Mouse (Mus musculus): ENCODE results near the gene Tspan5. TPM values are rescaled to one million over a fixed set of nuclear protein-coding genes. Genes with fewer than 3 reads are reported as not detected.

Tspan5 gene
- total RNA-seq, 2 experiments from 2014 or later = 184 to 208 TPM

DNA sequence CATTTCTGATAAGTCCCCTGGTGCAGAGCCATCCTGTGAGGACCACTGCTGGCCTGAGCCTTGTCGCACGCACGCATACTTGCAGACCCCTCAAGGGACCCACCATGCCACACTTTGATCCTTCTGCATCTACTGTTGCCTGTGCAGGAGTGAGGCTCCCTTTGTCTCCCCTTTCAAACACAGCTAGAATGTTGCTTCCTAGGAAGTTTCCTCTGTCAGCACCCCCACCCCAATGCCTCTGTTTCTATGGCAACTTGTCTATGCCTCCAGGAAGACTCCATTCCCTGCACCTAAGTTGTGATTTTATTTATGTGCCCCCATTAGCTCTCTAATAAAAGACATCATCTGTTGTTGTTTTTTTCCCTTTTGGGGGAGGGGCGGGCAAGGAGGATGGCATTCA is 115.0 kb downstream of the Tspan5 start:
- no peak for DNase-seq (ENCODE audit: extremely low spot score in 1 of 2, low spot score in 2 of 2)
- intact Hi-C loops (cut with DNase I) = loop anchor here (5.0 kb wide), 1 partner anchor 115 kb away; the partner anchor contains the start of gene Tspan5

DNA sequence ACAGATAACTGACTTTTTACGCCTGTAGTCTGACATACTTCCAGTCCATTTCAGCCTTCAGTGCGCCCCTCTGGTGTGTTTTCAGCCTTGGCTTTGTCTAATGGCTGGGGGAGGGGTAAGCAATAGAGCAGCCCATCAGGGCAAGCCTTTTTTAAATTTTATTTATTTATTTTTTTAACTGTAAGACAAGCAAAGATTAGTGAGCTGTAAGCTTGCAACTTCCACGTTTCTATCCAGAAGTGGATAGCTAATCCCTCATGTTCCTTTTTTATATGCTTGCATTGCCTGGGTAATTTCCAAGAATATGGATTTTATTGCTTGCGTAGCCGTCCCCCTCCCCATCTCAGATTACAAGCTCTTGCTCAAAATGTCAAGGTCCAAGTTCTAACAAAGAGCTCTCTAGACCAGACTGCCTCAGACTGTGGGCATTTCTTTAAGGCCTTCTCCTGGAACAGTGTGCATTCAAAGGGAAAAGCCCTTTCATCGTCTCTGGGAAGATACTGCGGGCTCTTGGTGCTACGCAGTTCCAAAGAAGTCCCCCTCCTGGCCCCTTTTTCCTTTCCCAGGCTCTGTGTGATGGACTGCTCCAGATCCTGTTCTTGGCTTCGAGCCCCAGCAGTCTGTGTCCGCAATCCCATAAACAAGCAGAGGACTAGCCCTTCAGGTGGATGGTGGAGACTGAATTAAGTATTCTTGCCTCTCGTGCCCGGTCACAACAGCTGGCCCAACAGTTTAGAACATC is 116.0 kb downstream of the Tspan5 start:
- intact Hi-C loops (cut with DNase I) = loop anchor here (5.0 kb wide), 1 partner anchor 116 kb away; the partner anchor contains the start of gene Tspan5
- DNase-seq (ENCODE audit: extremely low spot score in 1 of 2, low spot score in 2 of 2) = no peak

DNA sequence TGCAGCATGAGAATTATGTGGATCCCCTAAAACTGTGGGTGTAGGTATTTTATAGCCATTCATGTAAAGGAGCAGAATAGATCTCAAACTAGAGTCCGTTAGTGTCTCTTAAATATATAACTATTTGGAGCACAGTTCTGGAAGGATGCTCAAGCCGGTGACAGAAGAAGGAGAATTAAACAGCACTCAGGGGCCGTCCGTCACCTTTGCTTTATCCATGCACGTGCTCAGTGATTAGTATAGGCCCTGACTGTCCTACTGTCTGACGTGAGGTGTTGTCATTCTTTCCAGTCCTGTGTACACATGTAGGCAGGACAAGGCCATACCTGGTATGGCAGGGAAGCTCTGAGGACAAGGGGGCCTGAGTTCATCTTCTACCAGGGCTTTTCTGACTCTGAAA is 116.7 kb downstream of the Tspan5 start:
- no peak for DNase-seq (ENCODE audit: extremely low spot score in 1 of 2, low spot score in 2 of 2)
- intact Hi-C loops (cut with DNase I) = loop anchor here (5.0 kb wide), 1 partner anchor 116 kb away; the partner anchor contains the start of gene Tspan5

DNA sequence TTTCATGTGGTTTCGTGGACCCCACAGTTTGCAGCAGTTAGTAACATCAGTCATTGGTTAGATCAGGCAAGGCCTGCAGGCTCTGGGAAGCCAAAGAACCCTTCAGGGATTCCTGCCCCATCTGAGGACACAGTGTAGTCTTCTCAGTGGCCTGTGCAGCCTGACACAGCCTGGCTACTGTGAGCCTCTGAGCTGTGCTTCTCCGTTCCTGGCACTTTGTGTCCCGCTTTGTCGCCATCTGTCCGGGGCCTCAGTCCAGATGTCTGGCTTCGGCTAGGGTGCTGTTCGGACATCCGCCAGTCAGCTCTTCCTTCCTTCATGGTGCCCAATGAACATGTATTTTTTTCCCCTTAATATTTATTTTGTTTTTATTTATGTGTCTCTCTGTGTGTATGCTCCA is 117.2 kb downstream of the Tspan5 start:
- DNase-seq (ENCODE audit: extremely low spot score in 1 of 2, low spot score in 2 of 2) = no peak
- intact Hi-C loops (cut with DNase I) = loop anchor here (5.0 kb wide), 1 partner anchor 117 kb away; the partner anchor contains the start of gene Tspan5

DNA sequence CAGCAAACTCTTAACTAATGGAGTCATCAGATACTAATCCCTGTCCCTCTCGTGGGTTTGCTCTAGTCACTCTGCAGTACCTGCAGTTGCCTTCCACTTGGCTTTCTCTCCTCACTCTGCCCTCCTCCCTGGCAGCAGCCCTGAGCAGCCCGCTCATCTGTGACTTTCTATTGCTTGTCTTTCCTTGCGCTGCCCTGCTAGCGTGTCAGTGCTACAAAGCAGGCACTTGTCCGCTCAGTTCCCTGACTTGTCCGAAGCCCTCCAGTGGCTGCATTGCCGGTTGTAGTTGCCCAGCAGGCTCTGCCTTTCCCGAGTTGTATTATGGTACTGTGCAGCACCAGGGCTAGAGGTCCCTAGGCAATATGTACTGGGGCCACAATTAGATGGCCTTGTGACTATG is 117.7 kb downstream of the Tspan5 start:
- peak in 1 of 2 experiments; percentile 47 for DNase-seq (ENCODE audit: extremely low spot score in 1 of 2, low spot score in 2 of 2)
- intact Hi-C loops (cut with DNase I) = loop anchor here (5.0 kb wide), 1 partner anchor 117 kb away; the partner anchor contains the start of gene Tspan5

DNA sequence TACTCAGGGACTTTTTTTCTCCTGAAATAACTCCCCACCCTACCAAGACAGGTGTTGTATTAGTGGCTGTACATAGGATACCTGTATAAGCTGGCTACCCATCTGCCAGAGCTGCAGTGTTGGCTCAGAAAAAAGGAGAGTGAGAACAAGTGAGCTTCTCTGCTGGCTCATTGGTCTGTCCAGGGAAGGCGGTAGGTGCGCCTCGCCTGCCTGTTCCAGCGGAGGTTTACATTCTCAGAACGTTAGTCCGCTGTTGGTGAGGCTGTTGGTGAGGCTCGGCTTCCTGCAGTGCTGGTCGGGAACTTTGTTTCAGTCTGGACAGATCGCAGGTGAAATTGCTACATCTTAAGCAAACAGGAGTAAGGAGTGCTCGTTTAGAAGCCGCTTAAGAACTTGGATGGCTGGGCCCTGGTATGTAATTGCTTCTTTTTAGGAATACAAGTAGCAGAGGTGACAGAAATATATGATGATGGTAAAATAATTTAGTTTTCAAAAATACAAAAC is 118.3 kb downstream of the Tspan5 start:
- intact Hi-C loops (cut with DNase I) = no loop called here

DNA sequence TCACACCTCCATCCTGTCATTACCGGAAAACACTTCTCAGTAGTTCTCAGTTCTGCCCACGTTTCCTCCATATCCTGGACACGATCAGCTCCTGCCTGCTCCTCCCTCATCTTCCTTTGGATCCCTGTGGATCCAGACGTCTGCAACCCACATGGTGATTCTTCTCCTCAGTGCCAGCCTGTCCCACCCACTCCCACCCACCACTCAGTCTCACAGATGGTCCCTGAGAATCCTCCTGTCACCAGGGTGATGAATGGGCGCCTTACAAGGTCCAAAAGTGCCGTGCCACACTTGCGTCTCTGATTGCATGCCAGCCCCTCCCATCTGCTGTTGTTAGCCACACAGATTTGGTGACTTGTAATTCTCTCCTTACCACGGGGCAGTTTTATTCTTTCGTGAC is 119.0 kb downstream of the Tspan5 start:
- DNase-seq (ENCODE audit: extremely low spot score in 1 of 2, low spot score in 2 of 2) = no peak
- intact Hi-C loops (cut with DNase I) = no loop called here

More for the DNA sequence above, 118.3 kb downstream of the Tspan5 start:
- no peak for DNase-seq (ENCODE audit: extremely low spot score in 1 of 2, low spot score in 2 of 2)

DNA sequence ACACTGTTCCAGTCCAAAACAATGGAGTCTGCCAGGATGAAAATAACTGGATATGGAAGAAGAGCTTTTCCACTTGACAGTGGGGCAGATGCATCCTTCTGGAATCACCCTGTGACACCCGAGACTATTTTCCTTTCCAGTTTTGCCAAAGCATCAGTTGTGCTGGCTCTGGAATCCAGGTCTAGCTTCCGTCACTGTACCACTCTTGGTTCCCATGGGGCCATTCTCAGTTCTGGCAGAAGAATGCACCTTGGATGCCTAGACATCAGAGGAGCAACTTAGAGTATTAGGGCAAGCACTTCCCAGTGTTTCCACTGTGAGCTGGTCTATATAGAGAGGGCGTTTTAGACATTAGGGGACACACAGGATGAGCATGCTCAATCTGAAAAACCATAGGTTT is 119.6 kb downstream of the Tspan5 start:
- DNase-seq (ENCODE audit: extremely low spot score in 1 of 2, low spot score in 2 of 2) = no peak
- intact Hi-C loops (cut with DNase I) = no loop called here

DNA sequence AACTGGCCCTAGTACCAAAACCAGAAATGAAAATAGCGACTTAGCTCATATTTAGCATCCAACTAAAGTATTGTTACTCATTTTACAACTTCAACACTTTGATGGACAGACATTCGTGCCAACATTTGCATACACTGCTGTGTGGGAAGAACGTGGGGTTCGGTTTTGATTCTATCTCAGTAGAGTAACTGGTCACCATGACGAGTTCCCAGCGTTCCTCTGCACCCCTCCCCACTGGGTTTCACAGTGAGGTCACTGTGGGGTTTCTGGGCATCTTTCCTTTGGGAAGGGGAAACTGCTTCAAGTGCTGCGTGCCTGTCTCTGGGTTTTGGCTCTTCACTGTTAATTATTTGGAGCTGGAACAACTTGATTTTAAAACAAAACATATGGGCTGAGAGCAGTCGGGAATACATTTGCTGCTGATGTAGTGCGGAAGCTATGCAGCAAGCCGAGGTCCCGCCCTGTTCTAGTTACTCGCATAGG is 122.2 kb downstream of the Tspan5 start:
- intact Hi-C loops (cut with DNase I) = no loop called here
- no peak for DNase-seq (ENCODE audit: extremely low spot score in 1 of 2, low spot score in 2 of 2)

DNA sequence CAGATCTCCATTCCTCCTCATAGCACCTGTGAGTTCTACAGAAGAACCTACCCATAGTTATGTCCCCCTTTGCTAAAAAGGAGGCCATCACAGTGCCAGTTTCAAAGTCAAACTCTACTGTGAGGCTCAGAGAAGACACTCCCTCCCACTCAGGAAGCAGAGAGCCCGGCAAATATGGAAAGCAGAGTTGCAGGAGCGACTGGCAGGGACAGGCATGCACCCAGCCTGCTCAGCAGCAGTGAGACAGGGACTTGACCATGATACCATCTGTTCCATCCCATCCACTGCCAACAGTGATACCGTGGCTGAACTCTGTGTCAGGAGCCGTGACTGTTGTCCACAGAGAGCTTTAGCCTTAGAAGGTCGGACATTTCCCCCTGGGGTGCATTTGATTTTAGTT is 123.3 kb downstream of the Tspan5 start:
- intact Hi-C loops (cut with DNase I) = no loop called here
- no peak for DNase-seq (ENCODE audit: extremely low spot score in 1 of 2, low spot score in 2 of 2)

DNA sequence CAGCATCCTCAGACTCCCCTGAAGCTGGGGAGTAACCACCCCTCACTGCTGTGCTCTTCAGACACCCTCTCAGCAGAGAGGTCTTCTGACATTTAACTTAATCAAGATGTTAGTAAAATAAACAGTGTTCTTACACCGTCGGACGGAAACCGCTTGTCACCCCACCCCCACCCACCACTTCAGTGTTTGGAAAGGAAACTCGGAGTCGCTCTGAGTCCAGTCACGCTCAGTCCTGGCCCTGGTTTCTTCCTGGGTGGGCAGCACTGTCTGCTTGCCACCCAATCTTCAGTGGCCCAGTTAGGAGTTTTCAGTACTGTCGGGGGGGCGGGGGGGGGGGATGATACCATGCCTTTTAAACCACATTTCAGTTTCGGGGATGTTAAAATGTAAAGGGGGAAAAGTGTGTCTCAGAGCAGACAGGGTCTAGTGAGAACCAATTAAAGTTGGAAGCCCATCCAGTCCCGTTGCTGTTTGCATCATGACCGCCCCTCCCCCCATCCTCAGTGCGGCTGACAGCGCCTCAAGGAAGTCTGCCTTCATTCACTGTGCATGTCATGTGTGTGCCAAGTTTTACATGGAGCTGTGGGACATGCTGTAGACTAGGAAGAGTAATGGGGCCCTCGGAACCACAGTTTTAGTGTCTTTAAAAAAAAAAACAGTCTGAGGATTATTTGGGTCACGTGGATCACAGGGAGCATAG is 125.3 kb downstream of the Tspan5 start:
- intact Hi-C loops (cut with DNase I) = no loop called here
- no peak for DNase-seq (ENCODE audit: extremely low spot score in 1 of 2, low spot score in 2 of 2)

DNA sequence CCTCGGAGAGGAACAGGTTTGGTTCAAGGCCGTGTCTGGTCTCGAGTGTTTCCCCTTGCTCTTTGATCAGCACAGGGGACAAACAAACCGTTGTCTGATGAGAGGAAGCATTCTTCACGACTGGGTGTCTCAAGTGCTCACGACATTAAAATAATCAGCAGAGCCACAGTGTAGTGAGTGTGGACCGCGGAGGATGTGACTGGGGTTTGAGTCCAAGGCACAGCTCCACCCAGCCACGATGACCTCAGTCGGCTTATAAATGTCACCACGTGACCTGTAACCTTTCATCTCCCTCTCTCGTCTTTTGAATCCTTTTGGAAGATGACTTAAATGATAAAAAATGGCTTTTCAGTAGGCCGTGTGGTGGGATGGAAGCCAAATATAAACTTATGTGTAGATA is 126.4 kb downstream of the Tspan5 start:
- no peak for DNase-seq (ENCODE audit: extremely low spot score in 1 of 2, low spot score in 2 of 2)
- intact Hi-C loops (cut with DNase I) = no loop called here

DNA sequence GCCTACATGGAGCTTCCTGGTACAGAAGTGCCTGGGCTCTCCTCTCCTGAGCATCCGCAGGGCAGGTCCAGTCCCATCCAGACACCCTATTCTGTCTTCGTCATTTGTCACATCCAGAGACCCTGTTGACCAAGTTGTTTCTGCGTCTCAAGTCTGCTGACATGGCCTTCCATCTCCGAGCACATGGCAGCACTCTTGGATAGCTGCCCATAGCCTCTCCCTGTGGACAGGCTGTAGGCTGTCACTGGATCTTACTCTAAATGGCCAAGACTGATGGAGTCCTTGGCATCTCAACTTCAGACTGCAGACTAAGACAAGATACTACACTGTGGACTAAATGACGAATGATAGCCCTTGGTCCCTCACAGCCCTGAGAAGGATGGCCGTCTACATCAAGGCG is 133.3 kb downstream of the Tspan5 start:
- intact Hi-C loops (cut with DNase I) = no loop called here
- no peak for DNase-seq (ENCODE audit: extremely low spot score in 1 of 2, low spot score in 2 of 2)

DNA sequence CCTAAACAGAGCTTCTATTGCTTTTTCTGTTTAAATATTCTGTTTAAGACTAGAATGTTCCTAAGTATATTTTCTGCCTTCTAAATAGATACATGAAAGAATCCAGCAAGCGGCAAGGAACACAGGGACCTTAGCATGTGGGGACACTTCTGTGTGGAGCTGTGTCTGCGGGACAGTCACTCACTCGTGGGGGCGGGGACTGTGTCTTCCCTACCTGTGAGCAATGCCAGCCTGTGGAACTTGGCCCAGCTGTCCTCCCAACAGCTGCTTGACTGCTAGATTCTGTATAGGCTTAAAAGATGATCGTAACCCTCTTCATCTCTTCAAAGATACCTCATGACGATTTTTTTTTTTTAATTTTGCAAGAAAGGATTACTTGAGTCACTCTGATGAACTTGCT is 133.9 kb downstream of the Tspan5 start:
- DNase-seq (ENCODE audit: extremely low spot score in 1 of 2, low spot score in 2 of 2) = no peak
- intact Hi-C loops (cut with DNase I) = no loop called here

DNA sequence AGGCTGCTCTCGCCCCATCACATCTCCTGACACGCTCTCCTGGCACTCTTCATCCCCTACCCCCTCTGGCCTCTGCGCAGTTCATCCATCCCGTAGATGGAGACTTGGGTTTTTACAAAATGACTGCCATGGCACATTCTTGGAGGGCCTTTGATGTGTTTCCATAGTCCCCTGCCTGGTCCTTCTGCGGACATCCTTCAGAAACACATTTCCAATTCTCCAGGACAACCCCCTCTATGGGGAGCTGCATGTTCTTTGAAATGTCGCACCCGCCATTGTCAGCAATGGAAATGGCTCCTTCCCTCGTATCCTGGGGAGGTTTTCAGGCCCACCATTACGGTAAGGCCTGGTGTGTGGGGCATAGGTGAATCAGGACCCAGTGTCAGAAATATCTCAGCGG is 134.4 kb downstream of the Tspan5 start:
- DNase-seq (ENCODE audit: extremely low spot score in 1 of 2, low spot score in 2 of 2) = no peak
- intact Hi-C loops (cut with DNase I) = no loop called here

DNA sequence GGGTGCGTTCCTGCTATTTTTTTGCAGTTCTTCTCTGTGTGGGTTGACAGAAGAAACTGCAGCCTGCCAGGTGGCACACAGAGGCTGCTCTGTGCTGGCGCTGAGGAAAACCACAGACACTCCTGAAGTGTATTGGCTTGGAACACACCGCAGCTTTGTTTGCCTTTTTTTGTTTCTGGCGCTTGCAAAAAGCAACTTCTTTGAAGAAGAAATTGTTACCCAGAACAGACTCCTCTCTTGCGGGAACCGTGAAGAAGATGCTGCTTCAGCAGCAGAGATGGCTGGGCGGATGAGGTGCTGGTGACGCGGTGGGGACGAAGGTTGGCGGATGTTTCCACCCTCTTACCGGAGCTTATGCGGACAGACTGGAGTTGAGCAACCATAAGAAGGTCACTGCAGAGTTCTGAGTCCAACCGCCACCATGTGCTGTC is 135.0 kb downstream of the Tspan5 start:
- DNase-seq (ENCODE audit: extremely low spot score in 1 of 2, low spot score in 2 of 2) = no peak
- intact Hi-C loops (cut with DNase I) = no loop called here

DNA sequence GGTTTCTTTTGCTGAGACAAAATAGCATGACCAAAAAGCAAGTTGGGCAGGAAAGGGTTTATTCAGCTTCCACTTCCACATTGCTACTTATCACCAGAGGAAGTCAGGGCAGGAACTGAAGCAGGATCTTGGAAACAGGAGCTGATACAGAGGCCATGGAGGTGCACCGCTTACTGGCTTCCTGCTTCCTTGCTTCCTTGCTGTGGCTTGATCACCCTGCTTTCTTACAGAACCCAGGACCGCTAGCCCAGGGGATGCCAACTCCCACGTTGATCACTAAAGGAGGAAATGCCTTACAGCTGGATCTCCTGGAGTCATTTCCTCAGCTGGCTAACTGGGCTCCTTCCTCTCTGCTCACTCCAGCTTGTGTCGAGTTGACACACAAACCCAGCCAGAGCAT is 135.7 kb downstream of the Tspan5 start:
- intact Hi-C loops (cut with DNase I) = no loop called here
- no peak for DNase-seq (ENCODE audit: extremely low spot score in 1 of 2, low spot score in 2 of 2)

DNA sequence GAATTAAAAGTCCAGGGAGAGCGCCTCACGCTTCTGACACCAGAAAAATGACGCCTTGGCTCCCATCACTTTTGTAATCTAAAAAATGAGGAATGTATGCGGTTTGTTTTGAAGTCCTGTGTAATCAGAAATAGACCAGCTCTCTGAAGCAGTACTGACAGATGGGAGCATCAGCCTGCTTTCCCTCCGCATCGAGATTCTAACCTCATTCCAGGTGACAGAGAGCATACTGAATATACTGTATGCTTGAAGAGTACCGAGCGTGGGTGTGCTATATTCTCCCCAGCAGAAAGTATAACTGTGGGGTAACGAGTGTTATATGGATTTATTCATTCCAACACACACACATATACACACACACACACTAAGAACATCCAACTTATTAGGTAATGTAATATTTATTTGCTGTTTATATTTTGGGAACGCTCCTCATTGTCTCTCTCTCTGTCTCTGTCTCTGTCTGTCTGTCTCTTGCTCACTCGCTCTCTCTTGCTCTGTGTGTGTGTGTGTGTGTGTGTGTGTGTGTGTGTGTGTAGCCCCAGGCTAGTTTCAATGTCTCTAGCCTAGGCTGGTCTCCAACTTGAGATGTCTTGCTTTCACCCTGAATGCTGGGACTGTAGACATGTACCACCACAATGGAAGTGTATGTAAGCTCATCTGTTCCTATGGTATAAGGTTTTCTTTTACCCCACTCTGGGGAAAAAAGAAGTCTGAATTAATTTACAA is 139.2 kb downstream of the Tspan5 start:
- intact Hi-C loops (cut with DNase I) = loop anchor here (10.0 kb wide), 1 partner anchor 56 kb away; no protein-coding TSS in a partner anchor
- no peak for DNase-seq (ENCODE audit: extremely low spot score in 1 of 2, low spot score in 2 of 2)

DNA sequence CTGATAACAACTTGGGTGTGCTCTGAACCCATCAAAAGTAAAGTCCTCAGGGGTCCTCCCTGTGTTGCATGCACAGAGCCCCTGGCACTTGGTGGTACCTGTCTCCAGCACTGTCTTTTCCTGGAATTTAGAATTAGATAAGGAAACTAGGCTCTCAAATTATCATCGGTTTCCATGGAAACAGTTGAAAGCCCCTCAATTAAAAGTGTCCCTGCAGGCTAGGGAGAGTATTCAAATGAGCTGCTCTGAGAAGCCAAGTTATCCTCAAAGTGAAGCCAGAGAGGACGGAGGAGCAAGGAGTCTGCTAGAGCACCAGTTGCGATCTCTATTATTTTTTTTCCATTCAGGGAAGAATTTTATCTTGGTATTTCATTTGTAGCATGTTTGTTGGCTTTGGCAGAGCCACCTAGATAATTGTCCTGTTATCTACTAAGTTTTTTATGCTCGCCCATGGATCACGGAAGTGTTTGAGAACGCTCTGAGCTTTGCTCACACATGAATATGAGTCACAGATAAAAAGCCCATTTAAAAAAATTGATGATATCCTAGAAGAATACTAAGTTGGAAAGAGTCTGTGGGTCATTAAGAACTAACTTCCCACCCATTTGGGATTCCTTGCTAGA is 139.8 kb downstream of the Tspan5 start:
- intact Hi-C loops (cut with DNase I) = loop anchor here (10.0 kb wide), 1 partner anchor 57 kb away; no protein-coding TSS in a partner anchor
- no peak for DNase-seq (ENCODE audit: extremely low spot score in 1 of 2, low spot score in 2 of 2)
